Mouse (Mus musculus): ENCODE results near the gene Atp2a1.

- TF ChIP-seq CTCF (conservative IDR thresholded peaks at IDR 0.05; ENCODE audit: insufficient read depth, insufficient read length, low read depth, low read length) (no peak), POLR2A (IDR thresholded peaks at IDR 0.05; ENCODE audit: low read depth, low read length) (no peak)
Observed at GRCm38 (mm10) chr7:126445104-126445815, 17.6 kb downstream of the Atp2a1 start.

Measured in kidney, adult 2 months (tissue).